Mouse (Mus musculus) cortical plate, adult 2 months (tissue): ENCODE measurements around the gene Ace3. TPM values are rescaled to one million over a fixed set of nuclear protein-coding genes. Genes with fewer than 3 reads are reported as not detected.

Source experiments
- H3K27ac ChIP-seq: fragments of 200-500 bp; 2 replicates; pipeline ENCODE4 v1.5.1; 2012; ENCODE audit warnings: low read length, control low read depth, inconsistent platforms; ENCODE audit not compliant: insufficient read depth
- H3K4me1 ChIP-seq: fragments of 200-500 bp; 2 replicates; pipeline ENCODE4 v1.6.1; 2011; ENCODE audit warnings: low read length; ENCODE audit not compliant: control insufficient read depth, insufficient read depth
- H3K4me3 ChIP-seq: fragments of 200-500 bp; 2 replicates; pipeline ENCODE4 v1.5.1; 2011; ENCODE audit warnings: mild to moderate bottlenecking, low read length, control low read depth; ENCODE audit not compliant: insufficient read depth
- CTCF ChIP-seq: fragments of 200-500 bp; IDR thresholded peaks from 2 replicates; pipeline ENCODE4 v1.5.1; 2011; ENCODE audit warnings: mild to moderate bottlenecking, control low read depth, low read length; ENCODE audit not compliant: insufficient read depth; ENCODE audit errors: extremely low read depth
- POLR2A ChIP-seq: fragments of 200-500 bp; IDR thresholded peaks from 2 replicates; pipeline ENCODE4 v1.6.1; 2011; ENCODE audit warnings: mild to moderate bottlenecking, low read length, control low read depth; ENCODE audit not compliant: insufficient read depth; ENCODE audit errors: extremely low read depth
- polyA plus RNA-seq: library from polyadenylated mRNA; depleted of rRNA; stranded (reverse); fragments of >200 nt; gene quantifications from 2 replicates; pipeline ENCODE4 v1.2.3, GENCODE M21; 2012

The Ace3 gene
- polyA plus RNA-seq, 1 experiment, result not detected

GRCm38 (mm10) chr11:105957501-105957900 is 37.0 kb upstream of the Ace3 start:
- H3K4me1 ChIP-seq, result peaks cover 5% of the 10 kb centered on the region
- no peak for TF ChIP-seq POLR2A
- no peak for TF ChIP-seq CTCF
- H3K4me3 ChIP-seq, result no peak overlapping the region
- H3K27ac ChIP-seq, result no peak overlapping the region

- Histone ChIP-seq H3K4me1 (peaks cover 4% of the 10 kb centered on the region), H3K27ac (no peak overlapping the region), H3K4me3 (no peak overlapping the region)
- no peak for TF ChIP-seq POLR2A
- no peak for TF ChIP-seq CTCF
Observed at GRCm38 (mm10) chr11:105958566-105958965, 35.9 kb upstream of the Ace3 start.

- Histone ChIP-seq H3K27ac (no peak overlapping the region), H3K4me3 (no peak overlapping the region), H3K4me1 (peaks cover 4% of the 10 kb centered on the region)
- TF ChIP-seq CTCF (no peak), POLR2A (no peak)
Observed at GRCm38 (mm10) chr11:105959355-105959754, 35.1 kb upstream of the Ace3 start.

DNA sequence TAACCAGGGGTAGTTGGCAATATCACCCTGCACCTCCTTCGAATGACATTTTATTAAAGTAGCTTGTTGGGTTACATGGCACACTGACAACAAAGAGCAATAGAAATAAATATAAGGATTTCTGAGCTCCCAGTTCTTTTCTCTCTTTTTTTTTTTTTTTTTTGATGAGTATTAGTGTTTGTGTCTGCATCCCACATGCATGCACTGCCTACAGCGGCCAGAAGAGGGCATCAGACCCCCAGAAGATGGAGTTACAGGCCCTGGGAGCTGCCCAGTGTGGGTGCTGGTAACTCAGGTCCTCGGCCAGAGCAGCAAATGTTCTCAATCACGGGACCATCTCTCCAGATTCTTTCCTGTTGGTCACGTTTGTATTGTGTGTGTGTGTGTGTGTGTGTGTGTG is 29.8 kb upstream of the Ace3 start:
- Histone ChIP-seq H3K4me1 (no peaks in the 10 kb centered on the region), H3K27ac (no peak overlapping the region), H3K4me3 (no peak overlapping the region)
- TF ChIP-seq CTCF, result no peak
- TF ChIP-seq POLR2A, result no peak

GRCm38 (mm10) chr11:105966288-105966687 is 28.2 kb upstream of the Ace3 start:
- H3K4me3 ChIP-seq, result no peak overlapping the region
- TF ChIP-seq CTCF, result no peak
- TF ChIP-seq POLR2A, result no peak
- no peak overlapping the region for H3K27ac ChIP-seq
- H3K4me1 ChIP-seq, result no peaks in the 10 kb centered on the region

DNA sequence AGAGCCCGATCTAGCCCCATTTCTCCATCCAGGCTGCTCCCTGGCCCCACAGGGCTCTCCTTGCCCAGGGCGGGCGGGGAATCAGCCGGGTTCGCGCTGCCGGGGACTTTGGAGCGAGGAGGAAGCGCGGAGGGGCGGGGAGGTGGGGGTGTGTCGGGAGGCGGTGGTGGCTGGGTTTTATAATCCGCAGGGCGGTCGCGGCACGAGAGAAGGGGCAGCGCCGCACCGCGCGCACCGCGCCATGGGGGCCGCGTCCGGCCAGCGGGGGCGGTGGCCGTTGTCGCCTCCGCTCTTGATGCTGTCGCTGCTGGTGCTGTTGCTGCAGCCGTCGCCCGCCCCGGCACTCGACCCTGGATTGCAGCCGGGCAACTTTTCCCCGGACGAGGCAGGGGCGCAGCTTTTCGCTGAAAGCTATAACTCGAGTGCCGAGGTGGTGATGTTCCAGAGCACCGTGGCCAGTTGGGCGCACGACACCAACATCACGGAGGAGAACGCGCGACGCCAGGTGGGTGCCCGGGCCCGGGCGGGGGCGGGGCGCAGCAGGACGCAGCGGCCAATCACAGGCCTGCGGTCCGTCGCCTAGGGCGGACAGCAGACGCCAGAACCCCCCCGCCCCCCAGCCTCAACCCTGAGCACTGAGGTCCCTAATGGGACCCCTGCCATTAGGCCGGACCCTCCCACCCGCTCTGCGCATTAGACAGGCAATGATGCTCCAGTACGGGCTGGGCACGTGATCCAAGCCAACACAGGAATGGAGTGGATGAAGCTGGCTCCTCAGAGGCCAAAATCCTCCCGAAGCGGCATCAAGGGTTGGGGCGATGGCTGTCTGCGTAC is 26.5 kb upstream of the Ace3 start, which contains the start of gene Ace:
Gene Ace, plus strand, starts transcription at position 205 of the 834 bp plus-strand sequence.
- Histone ChIP-seq H3K4me3 (peak within 1 kb of the TSS; percentile 34), H3K4me1 (no peaks in the 10 kb centered on the region), H3K27ac (no peak within 1 kb of the TSS)
- TF ChIP-seq POLR2A, result no peak
- no peak for TF ChIP-seq CTCF

DNA sequence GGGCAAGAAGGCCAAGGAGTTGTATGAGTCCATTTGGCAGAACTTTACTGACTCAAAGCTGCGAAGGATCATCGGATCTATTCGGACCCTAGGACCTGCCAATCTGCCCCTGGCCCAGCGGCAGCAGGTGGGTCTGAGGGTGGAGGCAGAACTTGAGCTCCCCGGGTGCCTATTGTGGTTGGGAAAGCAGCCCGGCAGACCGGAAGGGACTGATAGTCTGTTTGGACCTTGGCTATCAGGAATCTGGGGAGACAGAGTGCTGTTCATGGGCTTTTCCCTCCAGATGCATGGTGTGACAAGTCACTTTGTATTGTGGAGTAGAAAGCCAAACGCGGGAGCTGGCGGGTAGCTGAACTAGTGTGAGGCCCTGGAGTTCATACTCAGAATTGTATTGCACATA is 25.5 kb upstream of the Ace3 start:
- H3K27ac ChIP-seq, result no peak overlapping the region
- no peak overlapping the region for H3K4me3 ChIP-seq
- no peaks in the 10 kb centered on the region for H3K4me1 ChIP-seq
- TF ChIP-seq CTCF (no peak), POLR2A (no peak)

GRCm38 (mm10) chr11:105969516-105969915 is 25.0 kb upstream of the Ace3 start:
- Histone ChIP-seq H3K4me3 (no peak overlapping the region), H3K27ac (no peak overlapping the region), H3K4me1 (no peaks in the 10 kb centered on the region)
- peak; percentile 53 for TF ChIP-seq CTCF
- TF ChIP-seq POLR2A, result no peak

DNA sequence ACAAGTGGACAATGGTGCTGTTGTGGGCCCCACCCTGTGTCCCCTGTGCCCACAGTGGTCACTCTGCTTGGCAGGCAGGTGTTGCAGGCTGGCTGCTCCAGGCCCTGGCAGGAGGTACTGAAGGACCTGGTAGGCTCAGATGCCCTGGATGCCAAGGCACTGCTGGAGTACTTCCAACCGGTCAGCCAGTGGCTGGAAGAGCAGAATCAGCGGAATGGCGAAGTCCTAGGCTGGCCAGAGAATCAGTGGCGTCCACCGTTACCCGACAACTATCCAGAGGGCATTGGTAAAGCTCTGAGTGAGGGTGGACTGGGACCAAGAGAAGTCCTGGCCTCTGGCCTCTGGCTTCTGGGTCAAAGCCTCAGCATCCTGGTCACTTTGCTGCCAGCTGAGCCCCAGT is 19.9 kb upstream of the Ace3 start:
- TF ChIP-seq CTCF, result no peak
- H3K4me3 ChIP-seq, result no peak overlapping the region

DNA sequence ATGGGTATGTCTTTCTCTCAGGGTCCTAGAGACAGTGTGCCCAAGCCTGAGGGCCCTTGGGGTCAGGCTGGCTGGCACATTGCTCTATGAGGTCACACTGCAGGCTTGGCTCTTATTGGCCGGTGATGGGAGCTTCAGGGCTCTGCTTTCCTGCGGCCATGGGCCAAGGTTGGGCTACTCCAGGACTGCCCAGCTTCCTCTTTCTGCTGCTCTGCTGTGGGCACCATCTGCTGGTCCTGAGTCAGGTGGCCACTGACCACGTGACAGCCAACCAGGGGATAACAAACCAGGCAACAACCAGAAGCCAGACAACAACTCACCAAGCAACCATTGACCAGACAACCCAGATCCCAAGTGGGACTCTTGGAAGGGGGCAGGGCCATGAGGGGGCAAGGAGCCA is 19.4 kb upstream of the Ace3 start:
- TF ChIP-seq POLR2A (no peak), CTCF (no peak)
- Histone ChIP-seq H3K4me1 (no peaks in the 10 kb centered on the region), H3K4me3 (no peak overlapping the region), H3K27ac (no peak overlapping the region)

More for the DNA sequence above, 19.9 kb upstream of the Ace3 start:
- Histone ChIP-seq H3K4me1 (no peaks in the 10 kb centered on the region), H3K27ac (no peak overlapping the region)

DNA sequence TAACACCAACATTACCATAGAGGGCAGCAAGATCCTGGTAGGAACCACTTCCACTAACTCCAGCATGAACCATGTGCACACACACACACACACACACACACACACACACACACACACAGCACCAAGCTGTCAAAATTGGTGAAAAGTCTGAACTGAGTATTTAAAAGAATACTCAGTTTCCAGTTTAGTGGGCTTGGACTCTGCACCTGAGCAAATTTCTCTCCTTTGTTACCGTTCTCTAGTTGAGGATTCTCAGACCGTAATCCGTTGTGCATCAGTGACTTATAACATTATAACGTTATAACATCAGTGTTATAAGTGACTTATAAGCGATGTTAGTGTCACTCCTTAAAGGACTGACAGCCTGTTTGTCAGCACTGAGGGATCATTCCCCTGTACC is 18.8 kb upstream of the Ace3 start:
- Histone ChIP-seq H3K4me3 (no peak overlapping the region), H3K4me1 (no peaks in the 10 kb centered on the region), H3K27ac (no peak overlapping the region)
- TF ChIP-seq POLR2A, result no peak
- no peak for TF ChIP-seq CTCF
